In genomic region chr7:63755476-63755948, GRCm38 (mm10) we compare ENCODE assay signal across 8 mouse cellular contexts.
A peak's percentile ranks its signal among the peaks of the same experiment; 100 is the strongest.
DNase-seq lines count a peak whose midpoint lies in the region; ATAC-seq lines count a peak whose summit lies in the region.

No protein-coding gene starts in this region.

- no peak overlapping the region for H3K27ac ChIP-seq in embryonic facial prominence, embryonic 12.5 days
- no peak overlapping the region for H3K27ac ChIP-seq in limb, embryonic 12.5 days
- H3K27ac ChIP-seq in midbrain, embryonic 13.5 days, result no peak overlapping the region

- H3K4me2 ChIP-seq in embryonic facial prominence, embryonic 12.5 days (replicated peaks), result peak overlapping the region; percentile 71
- H3K4me2 ChIP-seq in limb, embryonic 12.5 days, result peak overlapping the region; percentile 65
- peak overlapping the region; percentile 87 for H3K4me2 ChIP-seq in midbrain, embryonic 13.5 days (replicated peaks)

- peak; percentile 96 for DNase-seq in adrenal gland, postnatal 14 days
- DNase-seq in heart, adult 9 months (ENCODE audit: low spot score in 2 of 2), result peak; percentile 74 to 86
- peak; percentile 88 for DNase-seq in kidney, adult 9 months
- DNase-seq in skeletal muscle tissue, adult 2 months (ENCODE audit: low read depth, low spot score), result peak; percentile 74
- no peak for DNase-seq in MN1 (ENCODE audit: low spot score)

- no peaks in the 10 kb centered on the region for H3K36me3 ChIP-seq in embryonic facial prominence, embryonic 12.5 days
- no peaks in the 10 kb centered on the region for H3K36me3 ChIP-seq in limb, embryonic 12.5 days
- H3K36me3 ChIP-seq in midbrain, embryonic 13.5 days, result no peaks in the 10 kb centered on the region

- peak overlapping the region; percentile 35 for H3K4me3 ChIP-seq in embryonic facial prominence, embryonic 12.5 days
- H3K4me3 ChIP-seq in limb, embryonic 12.5 days (replicated peaks), result peak overlapping the region; percentile 38
- peak overlapping the region; percentile 44 for H3K4me3 ChIP-seq in midbrain, embryonic 13.5 days (replicated peaks)

- peaks cover 71% of the 10 kb centered on the region for H3K27me3 ChIP-seq in embryonic facial prominence, embryonic 12.5 days
- peaks cover 74% of the 10 kb centered on the region for H3K27me3 ChIP-seq in limb, embryonic 12.5 days
- H3K27me3 ChIP-seq in midbrain, embryonic 13.5 days, result peaks cover 63% of the 10 kb centered on the region

- H3K9ac ChIP-seq in embryonic facial prominence, embryonic 12.5 days, result peak overlapping the region; percentile 24; the same call in 1 of the 2 replicates
- no peak overlapping the region for H3K9ac ChIP-seq in limb, embryonic 12.5 days (replicated peaks)
- H3K9ac ChIP-seq in midbrain, embryonic 13.5 days (replicated peaks), result peak overlapping the region; percentile 68

- no peaks in the 10 kb centered on the region for H3K9me3 ChIP-seq in embryonic facial prominence, embryonic 12.5 days
- H3K9me3 ChIP-seq in limb, embryonic 12.5 days, result no peaks in the 10 kb centered on the region; the same call in 1 of the 2 replicates
- no peaks in the 10 kb centered on the region for H3K9me3 ChIP-seq in midbrain, embryonic 13.5 days

- WGBS in embryonic facial prominence, embryonic 12.5 days, result 1% methylated on average over 13 of the region's 13 CpGs
- 2% methylated on average over 13 of the region's 13 CpGs for WGBS in limb, embryonic 12.5 days
- WGBS in midbrain, embryonic 13.5 days, result under 1% methylated on average over 13 of the region's 13 CpGs

- ATAC-seq in embryonic facial prominence, embryonic 12.5 days (ENCODE audit: insufficient number of reproducible peaks, insufficient read depth, low FRiP score, low TSS enrichment), result no peak
- no peak for ATAC-seq in limb, embryonic 12.5 days (ENCODE audit: insufficient number of reproducible peaks, insufficient read depth, low FRiP score, low TSS enrichment, low read depth)
- ATAC-seq in midbrain, embryonic 13.5 days, result peak; percentile 38

- H3K4me1 ChIP-seq in embryonic facial prominence, embryonic 12.5 days, result peaks cover 13% of the 10 kb centered on the region
- peaks cover 27% of the 10 kb centered on the region for H3K4me1 ChIP-seq in limb, embryonic 12.5 days (replicated peaks)
- H3K4me1 ChIP-seq in midbrain, embryonic 13.5 days (replicated peaks), result peaks cover 51% of the 10 kb centered on the region
